Mouse (Mus musculus) midbrain, embryonic 11.5 days (tissue): ENCODE results near the gene P2rx7. TPM values are rescaled to one million over a fixed set of nuclear protein-coding genes. Genes with fewer than 3 reads are reported as not detected.
"Not testable (repeated sequence)": the region's sequence is repeated elsewhere in the genome, so short reads cannot be mapped to it uniquely, and the experiment has no call there.

Experiments
- ATAC-seq: fragments of 200-750 bp; cut with Nextera tagmentation; 2 replicates; pipeline ENCODE4 v1.8.0; 2017; ENCODE audit warnings: moderate TSS enrichment, moderate library complexity; ENCODE audit not compliant: low FRiP score
- DNase-seq: peaks from one replicate; pipeline ENCODE4 v3.0.0; 2015; ENCODE audit warnings: low spot score; ENCODE audit errors: missing footprints
- H3K27ac ChIP-seq: fragments of 300-500 bp; sonication (generic); 2 replicates; pipeline ENCODE4 v1.5.1; 2014; ENCODE audit warnings: low read depth, low read length
- H3K27me3 ChIP-seq: fragments of 300-500 bp; sonication (generic); 2 replicates; pipeline ENCODE4 v1.6.1; 2014; ENCODE audit warnings: mild to moderate bottlenecking, low read length, moderate library complexity, mixed read lengths; ENCODE audit not compliant: control insufficient read depth, insufficient read depth
- H3K36me3 ChIP-seq: fragments of 300-500 bp; sonication (generic); 2 replicates; pipeline ENCODE4 v1.6.1; 2014; ENCODE audit warnings: mild to moderate bottlenecking, low read length, moderate library complexity, mixed read lengths; ENCODE audit not compliant: control insufficient read depth, insufficient read depth
- H3K4me1 ChIP-seq: fragments of 300-500 bp; sonication (generic); 2 replicates; pipeline ENCODE4 v1.6.1; 2014; ENCODE audit warnings: low read length; ENCODE audit not compliant: control insufficient read depth, insufficient read depth
- H3K4me2 ChIP-seq: fragments of 300-500 bp; sonication (generic); 2 replicates; pipeline ENCODE4 v1.6.1; 2014; ENCODE audit warnings: mild to moderate bottlenecking, moderate library complexity
- H3K4me3 ChIP-seq: fragments of 300-500 bp; sonication (generic); 2 replicates; pipeline ENCODE4 v1.5.1; 2014; ENCODE audit warnings: low read depth, low read length
- H3K9ac ChIP-seq: fragments of 300-500 bp; sonication (generic); 2 replicates; pipeline ENCODE4 v1.6.1; 2014; ENCODE audit warnings: low read length
- H3K9me3 ChIP-seq: fragments of 300-500 bp; sonication (generic); 2 replicates; pipeline ENCODE4 v1.6.1; 2016; ENCODE audit warnings: low read length; ENCODE audit not compliant: control insufficient read depth
- WGBS: fragments of 180-500 bp; shearing (Covaris S2); extraction: QIAGEN DNeasy Blood & Tissue Kit; methylation state at CpG from one replicate; pipeline ENCODE4 v1.1.7; 2014; 5-methylcytosine and 5-hydroxymethylcytosine counted together
- polyA plus RNA-seq: library from polyadenylated mRNA; unstranded; fragments of >200 nt; fragmentation: Nextera tagmentation; extraction: Ambion mirVana; gene quantifications from 2 replicates; pipeline ENCODE4 v1.2.1, GENCODE M21; 2014

The P2rx7 gene
- polyA plus RNA-seq, 1 experiment from 2014 or later = 0.63 TPM

GRCm38 (mm10) chr5:122652506-122652905 lies 8.8 kb downstream of the P2rx7 start:
- no peaks in the 10 kb centered on the region for H3K27me3 ChIP-seq

DNA sequence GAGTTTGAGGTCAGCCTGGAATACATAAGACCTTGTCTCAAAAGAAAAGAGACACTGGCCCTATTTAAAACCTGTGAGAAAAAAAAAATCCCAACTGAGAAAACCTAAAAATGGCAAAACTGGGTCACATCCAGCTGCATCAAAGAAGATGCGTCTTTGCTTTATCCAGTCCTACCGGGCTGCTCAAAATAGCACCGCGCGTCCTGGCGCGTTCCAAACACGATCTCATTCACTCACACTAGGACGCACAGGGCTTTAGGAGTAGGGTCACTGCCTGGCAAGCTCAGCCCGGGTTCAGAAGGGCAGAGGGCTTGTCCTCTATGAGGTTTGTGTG lies 9.4 kb downstream of the P2rx7 start:
- DNase-seq = no peak
- Histone ChIP-seq H3K4me3 (no peak overlapping the region), H3K36me3 (no peaks in the 10 kb centered on the region), H3K27ac (peak overlapping the region; percentile 67; the same call in 1 of the 2 replicates), H3K4me2 (peak overlapping the region; percentile 6; the same call in 1 of the 2 replicates), H3K4me1 (peaks cover 27% of the 10 kb centered on the region), H3K9ac (no peak overlapping the region), H3K9me3 (no peaks in the 10 kb centered on the region), H3K27me3 (no peaks in the 10 kb centered on the region)
- ATAC-seq = no peak
- WGBS = 53% methylated on average over 10 of the region's 10 CpGs

More at GRCm38 (mm10) chr5:122652506-122652905, 8.8 kb downstream of the P2rx7 start:
- Histone ChIP-seq H3K27ac (no peak overlapping the region), H3K4me2 (no peak overlapping the region), H3K4me1 (peaks cover 27% of the 10 kb centered on the region), H3K9ac (no peak overlapping the region), H3K9me3 (no peaks in the 10 kb centered on the region), H3K36me3 (no peaks in the 10 kb centered on the region), H3K4me3 (no peak overlapping the region)
- ATAC-seq (no peak), DNase-seq (no peak)
- WGBS = 77% methylated on average over 7 of the region's 7 CpGs

GRCm38 (mm10) chr5:122653446-122654267 lies 9.9 kb downstream of the P2rx7 start:
- ATAC-seq (peak; percentile 89), DNase-seq (peak; percentile 94)
- 27% methylated on average over 15 of the region's 15 CpGs for WGBS
- Histone ChIP-seq H3K9me3 (no peaks in the 10 kb centered on the region), H3K9ac (peak overlapping the region; percentile 43), H3K4me3 (no peak overlapping the region), H3K4me2 (peak overlapping the region; percentile 6; the same call in 1 of the 2 replicates), H3K27ac (peak overlapping the region; percentile 67), H3K27me3 (no peaks in the 10 kb centered on the region), H3K36me3 (no peaks in the 10 kb centered on the region), H3K4me1 (peaks cover 27% of the 10 kb centered on the region)

- H3K4me3 ChIP-seq = no peak overlapping the region
- peak overlapping the region; percentile 67 for H3K27ac ChIP-seq
- H3K36me3 ChIP-seq = no peaks in the 10 kb centered on the region
- no peaks in the 10 kb centered on the region for H3K9me3 ChIP-seq
- ATAC-seq (no peak; the same call in none of the 2 replicates), DNase-seq (peak; percentile 90)
- WGBS = 41% methylated on average over 5 of the region's 5 CpGs
- H3K4me1 ChIP-seq = peaks cover 27% of the 10 kb centered on the region
- peak overlapping the region; percentile 43; the same call in 1 of the 2 replicates for H3K9ac ChIP-seq
- no peak overlapping the region; the same call in 1 of the 2 replicates for H3K4me2 ChIP-seq
- no peaks in the 10 kb centered on the region for H3K27me3 ChIP-seq
These were observed 10.5 kb downstream of the P2rx7 start for GRCm38 (mm10) chr5:122654268-122654573.

DNA sequence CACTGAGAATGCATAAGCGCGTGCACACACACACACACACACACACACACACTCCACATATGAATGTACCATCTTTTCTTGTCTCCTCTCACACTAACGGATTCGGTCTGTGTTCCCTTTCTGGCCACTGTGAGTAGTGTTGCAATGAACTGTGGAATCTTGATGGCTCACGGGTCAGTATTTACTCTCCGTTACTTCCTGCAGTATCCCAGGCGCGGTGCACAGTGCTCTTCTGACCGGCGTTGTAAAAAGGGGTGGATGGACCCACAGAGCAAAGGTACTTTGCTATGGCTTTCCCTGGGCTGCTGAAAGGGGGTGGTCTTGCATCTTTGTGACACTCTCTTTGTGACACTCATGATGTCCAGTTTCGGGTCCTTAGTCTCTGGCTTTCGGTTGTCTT lies 13.1 kb downstream of the P2rx7 start:
- Histone ChIP-seq H3K4me3 (no peak overlapping the region), H3K36me3 (no peaks in the 10 kb centered on the region), H3K9me3 (no peaks in the 10 kb centered on the region), H3K4me2 (no peak overlapping the region), H3K4me1 (peaks cover 27% of the 10 kb centered on the region), H3K9ac (no peak overlapping the region), H3K27me3 (no peaks in the 10 kb centered on the region), H3K27ac (no peak overlapping the region)
- DNase-seq (no peak), ATAC-seq (no peak)
- WGBS = 94% methylated on average over 12 of the region's 12 CpGs

DNA sequence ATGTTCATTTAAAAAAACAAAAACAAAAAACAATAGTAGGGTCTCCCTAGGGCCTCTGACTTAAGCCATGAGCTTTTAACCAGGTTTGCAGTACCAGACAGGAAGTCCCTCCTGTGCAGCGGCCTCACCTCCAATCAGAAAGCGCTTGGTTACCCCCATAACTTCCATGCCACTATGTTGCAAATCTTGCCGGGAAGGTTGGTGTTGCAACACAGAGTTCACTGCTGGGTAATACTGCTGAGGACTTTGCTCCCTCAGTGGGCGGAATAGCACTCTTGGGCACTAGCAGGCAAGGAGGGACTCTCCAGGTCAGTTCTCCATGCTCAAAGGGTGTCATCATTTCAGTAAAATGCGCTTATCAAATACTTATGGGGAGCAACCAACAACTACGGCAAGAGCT lies 18.8 kb downstream of the P2rx7 start:
- WGBS = 92% methylated on average over 6 of the region's 6 CpGs

GRCm38 (mm10) chr5:122665036-122665435 lies 21.3 kb downstream of the P2rx7 start:
- Histone ChIP-seq H3K4me2 (no peak overlapping the region), H3K4me1 (no peaks in the 10 kb centered on the region), H3K27ac (no peak overlapping the region), H3K27me3 (no peaks in the 10 kb centered on the region; the same call in 1 of the 2 replicates), H3K36me3 (no peaks in the 10 kb centered on the region), H3K4me3 (no peak overlapping the region), H3K9me3 (no peaks in the 10 kb centered on the region), H3K9ac (no peak overlapping the region)
- ATAC-seq = no peak
- WGBS = 69% methylated on average over 5 of the region's 5 CpGs
- no peak for DNase-seq

More for the DNA sequence above, 18.8 kb downstream of the P2rx7 start:
- ATAC-seq = no peak
- Histone ChIP-seq H3K9me3 (no peaks in the 10 kb centered on the region), H3K9ac (no peak overlapping the region), H3K4me2 (no peak overlapping the region), H3K36me3 (no peaks in the 10 kb centered on the region), H3K4me3 (no peak overlapping the region), H3K27ac (no peak overlapping the region), H3K4me1 (no peaks in the 10 kb centered on the region), H3K27me3 (no peaks in the 10 kb centered on the region)
- DNase-seq = no peak

- H3K4me1 ChIP-seq = no peaks in the 10 kb centered on the region
- H3K36me3 ChIP-seq = no peaks in the 10 kb centered on the region
- no peak overlapping the region for H3K4me3 ChIP-seq
- no peak overlapping the region for H3K4me2 ChIP-seq
- DNase-seq (no peak), ATAC-seq (no peak)
- H3K27ac ChIP-seq = no peak overlapping the region
- H3K27me3 ChIP-seq = no peaks in the 10 kb centered on the region; the same call in 1 of the 2 replicates
- 87% methylated on average over 15 of the region's 15 CpGs for WGBS
- H3K9me3 ChIP-seq = no peaks in the 10 kb centered on the region
- no peak overlapping the region for H3K9ac ChIP-seq
These were observed 25.5 kb downstream of the P2rx7 start for GRCm38 (mm10) chr5:122668981-122669897.

GRCm38 (mm10) chr5:122671641-122672040 lies 27.9 kb downstream of the P2rx7 start:
- not testable (repeated sequence) for DNase-seq, H3K36me3 ChIP-seq, ATAC-seq, H3K4me3 ChIP-seq, H3K4me1 ChIP-seq, H3K9me3 ChIP-seq, H3K27ac ChIP-seq, H3K9ac ChIP-seq, H3K27me3 ChIP-seq, H3K4me2 ChIP-seq
- WGBS = 83% methylated on average over 7 of the region's 7 CpGs
